Mouse (Mus musculus) left cerebral cortex, postnatal 36 days (tissue): ENCODE measurements around the gene Crispld2. TPM values are rescaled to one million over a fixed set of nuclear protein-coding genes. Genes with fewer than 3 reads are reported as not detected.

ENCODE experiments used
- DNase-seq, 2 experiments: peaks; one replicate each; pipeline ENCODE4 v3.0.0; 2021 to 2022; ENCODE audit warnings: low spot score in 2 of 2, mixed read lengths in 1 of 2
- intact Hi-C: fragments of 180-260 bp; cut with DNase I; formaldehyde crosslinking; loops from one replicate; pipeline ENCODE4 v1.15.1; 2025
- total RNA-seq, 2 experiments: library from RNA; stranded (reverse); gene quantifications; 2 replicates each; pipeline ENCODE4 v1.2.3; 2021

Crispld2 gene
- total RNA-seq, 2 experiments from 2014 or later, result 1.9 to 2.8 TPM

GRCm38 (mm10) chr8:119994114-119994513 lies 1.9 kb downstream of the Crispld2 start:
- intact Hi-C loops, result loop anchor here (5.0 kb wide), 1 partner anchor 78 kb away; no protein-coding TSS in a partner anchor
- no peak for DNase-seq

GRCm38 (mm10) chr8:119994556-119994955 lies 2.3 kb downstream of the Crispld2 start:
- intact Hi-C loops, result loop anchor here (5.0 kb wide), 1 partner anchor 78 kb away; no protein-coding TSS in a partner anchor
- DNase-seq, result no peak

GRCm38 (mm10) chr8:119997266-119997665 lies 5.0 kb downstream of the Crispld2 start:
- DNase-seq, result no peak
- intact Hi-C loops, result no loop called here

GRCm38 (mm10) chr8:120000461-120000860 lies 8.2 kb downstream of the Crispld2 start:
- DNase-seq, result no peak
- intact Hi-C loops, result no loop called here

GRCm38 (mm10) chr8:120001712-120002111 lies 9.5 kb downstream of the Crispld2 start:
- intact Hi-C loops, result no loop called here
- DNase-seq, result no peak

GRCm38 (mm10) chr8:120002348-120002747 lies 10.1 kb downstream of the Crispld2 start:
- intact Hi-C loops, result no loop called here
- DNase-seq, result no peak

- intact Hi-C loops, result no loop called here
Measured at GRCm38 (mm10) chr8:120004154-120004702, 12.0 kb downstream of the Crispld2 start.

GRCm38 (mm10) chr8:120004705-120005381 lies 12.6 kb downstream of the Crispld2 start:
- no peak for DNase-seq
- intact Hi-C loops, result no loop called here

More at GRCm38 (mm10) chr8:120004154-120004702, 12.0 kb downstream of the Crispld2 start:
- DNase-seq, result no peak

GRCm38 (mm10) chr8:120006645-120007160 lies 14.5 kb downstream of the Crispld2 start:
- intact Hi-C loops, result no loop called here
- no peak for DNase-seq

GRCm38 (mm10) chr8:120007178-120007577 lies 14.9 kb downstream of the Crispld2 start:
- intact Hi-C loops, result no loop called here
- DNase-seq, result no peak

GRCm38 (mm10) chr8:120009284-120009683 lies 17.0 kb downstream of the Crispld2 start:
- no peak for DNase-seq
- intact Hi-C loops, result no loop called here

- intact Hi-C loops, result no loop called here
- no peak for DNase-seq
Measured at GRCm38 (mm10) chr8:120012491-120012890, 20.3 kb downstream of the Crispld2 start.

GRCm38 (mm10) chr8:120012927-120013326 lies 20.7 kb downstream of the Crispld2 start:
- DNase-seq, result no peak
- intact Hi-C loops, result no loop called here

GRCm38 (mm10) chr8:120014267-120015023 lies 22.2 kb downstream of the Crispld2 start:
- intact Hi-C loops, result no loop called here
- no peak for DNase-seq

GRCm38 (mm10) chr8:120015916-120016315 lies 23.7 kb downstream of the Crispld2 start:
- no peak for DNase-seq

GRCm38 (mm10) chr8:120016424-120016823 lies 24.2 kb downstream of the Crispld2 start:
- intact Hi-C loops, result no loop called here
- no peak for DNase-seq

More at GRCm38 (mm10) chr8:120015916-120016315, 23.7 kb downstream of the Crispld2 start:
- intact Hi-C loops, result no loop called here

- intact Hi-C loops, result no loop called here
- no peak for DNase-seq
Measured at GRCm38 (mm10) chr8:120017349-120017748, 25.1 kb downstream of the Crispld2 start.

- intact Hi-C loops, result no loop called here
- DNase-seq, result no peak
Measured at GRCm38 (mm10) chr8:120017786-120018185, 25.5 kb downstream of the Crispld2 start.

GRCm38 (mm10) chr8:120018379-120018778 lies 26.1 kb downstream of the Crispld2 start:
- intact Hi-C loops, result no loop called here
- DNase-seq, result no peak

- intact Hi-C loops, result no loop called here
- no peak for DNase-seq
Measured at GRCm38 (mm10) chr8:120019297-120019696, 27.1 kb downstream of the Crispld2 start.
